Mouse (Mus musculus): ENCODE data around the gene 2410015M20Rik. TPM values are rescaled to one million over a fixed set of nuclear protein-coding genes. Genes with fewer than 3 reads are reported as not detected.
"Not testable (repeated sequence)": the region's sequence is repeated elsewhere in the genome, so short reads cannot be mapped to it uniquely, and the experiment has no call there.

2410015M20Rik gene
- polyA plus RNA-seq, 1 experiment from 2014 or later, result 282 TPM

- Histone ChIP-seq H3K36me3 (peaks cover 43% of the 10 kb centered on the region), H3K4me3 (peak within 1 kb of the TSS; percentile 85), H3K9ac (peak within 1 kb of the TSS; percentile 94), H3K27me3 (replicated peaks) (no peaks in the 10 kb centered on the region), H3K9me3 (replicated peaks) (no peaks in the 10 kb centered on the region), H3K4me2 (peak within 1 kb of the TSS; percentile 97), H3K4me1 (replicated peaks) (peaks cover 45% of the 10 kb centered on the region), H3K27ac (ENCODE audit: poor library complexity, severe bottlenecking) (peak within 1 kb of the TSS; percentile 88)
- peak; percentile 49 for ATAC-seq (ENCODE audit: insufficient number of reproducible peaks, low FRiP score)
- WGBS, result under 1% methylated on average over 52 of the region's 52 CpGs
Observed at GRCm38 (mm10) chr17:56613236-56613844, 3.8 kb upstream of the 2410015M20Rik start, which contains the start of gene Rpl36. TSS of gene Rpl36 (plus strand) at chr17:56613416.

- H3K4me2 ChIP-seq; H3K9ac ChIP-seq; ATAC-seq (ENCODE audit: insufficient number of reproducible peaks, low FRiP score); H3K27ac ChIP-seq (ENCODE audit: poor library complexity, severe bottlenecking); H3K4me3 ChIP-seq; H3K27me3 ChIP-seq (replicated peaks); H3K9me3 ChIP-seq (replicated peaks): not testable (repeated sequence)
- 71% methylated on average over 10 of the region's 10 CpGs for WGBS
- H3K36me3 ChIP-seq, result peaks cover 40% of the 10 kb centered on the region
- H3K4me1 ChIP-seq (replicated peaks), result peaks cover 52% of the 10 kb centered on the region
Observed at GRCm38 (mm10) chr17:56612565-56612939, 3.0 kb upstream of the 2410015M20Rik start.

GRCm38 (mm10) chr17:56611861-56612564, 2.4 kb upstream of the 2410015M20Rik start:
- Histone ChIP-seq H3K4me2 (0 out of 2 replicates have a peak overlapping the region, but pooled peaks have one; percentile 7), H3K27ac (ENCODE audit: poor library complexity, severe bottlenecking) (no peak overlapping the region), H3K9me3 (replicated peaks) (no peaks in the 10 kb centered on the region), H3K27me3 (replicated peaks) (no peaks in the 10 kb centered on the region), H3K4me1 (replicated peaks) (peaks cover 52% of the 10 kb centered on the region), H3K4me3 (peak overlapping the region; percentile 8; the same call in 1 of the 2 replicates), H3K9ac (no peak overlapping the region), H3K36me3 (peaks cover 39% of the 10 kb centered on the region)
- peak; percentile 10 for ATAC-seq (ENCODE audit: insufficient number of reproducible peaks, low FRiP score)
- 14% methylated on average over 14 of the region's 14 CpGs for WGBS

- peaks cover 52% of the 10 kb centered on the region for H3K4me1 ChIP-seq (replicated peaks)
- no peaks in the 10 kb centered on the region for H3K9me3 ChIP-seq (replicated peaks)
- H3K27ac ChIP-seq (ENCODE audit: poor library complexity, severe bottlenecking), result no peak overlapping the region
- no peak overlapping the region for H3K4me3 ChIP-seq
- H3K27me3 ChIP-seq (replicated peaks), result no peaks in the 10 kb centered on the region
- H3K36me3 ChIP-seq, result peaks cover 39% of the 10 kb centered on the region
- H3K4me2 ChIP-seq, result no peak overlapping the region
- ATAC-seq (ENCODE audit: insufficient number of reproducible peaks, low FRiP score), result no peak
- no peak overlapping the region for H3K9ac ChIP-seq
- WGBS, result 67% methylated on average over 2 of the region's 2 CpGs
Observed at GRCm38 (mm10) chr17:56611323-56611722, 1.8 kb upstream of the 2410015M20Rik start.

GRCm38 (mm10) chr17:56608699-56609098, 872 bp downstream of the 2410015M20Rik start:
- Histone ChIP-seq H3K27ac (ENCODE audit: poor library complexity, severe bottlenecking) (peak overlapping the region; percentile 80; the same call in 1 of the 2 replicates), H3K9me3 (replicated peaks) (no peaks in the 10 kb centered on the region), H3K4me3 (peak overlapping the region; percentile 69), H3K4me2 (peak overlapping the region; percentile 90), H3K9ac (peak overlapping the region; percentile 93), H3K27me3 (replicated peaks) (no peaks in the 10 kb centered on the region), H3K4me1 (replicated peaks) (peaks cover 34% of the 10 kb centered on the region), H3K36me3 (peaks cover 42% of the 10 kb centered on the region)
- ATAC-seq (ENCODE audit: insufficient number of reproducible peaks, low FRiP score), result no peak
- WGBS, result 47% methylated on average over 5 of the region's 5 CpGs

GRCm38 (mm10) chr17:56607521-56608062, 2.0 kb downstream of the 2410015M20Rik start:
- peaks cover 34% of the 10 kb centered on the region for H3K4me1 ChIP-seq (replicated peaks)
- H3K4me2 ChIP-seq, result no peak overlapping the region
- no peak for ATAC-seq (ENCODE audit: insufficient number of reproducible peaks, low FRiP score)
- H3K9ac ChIP-seq, result no peak overlapping the region
- H3K27ac ChIP-seq (ENCODE audit: poor library complexity, severe bottlenecking), result no peak overlapping the region
- H3K27me3 ChIP-seq (replicated peaks), result no peaks in the 10 kb centered on the region
- H3K9me3 ChIP-seq (replicated peaks), result no peaks in the 10 kb centered on the region
- H3K4me3 ChIP-seq, result 0 out of 2 replicates have a peak overlapping the region, but pooled peaks have one; percentile 1
- WGBS, result 72% methylated on average over 3 of the region's 3 CpGs
- H3K36me3 ChIP-seq, result peaks cover 53% of the 10 kb centered on the region

- Histone ChIP-seq H3K9me3 (replicated peaks) (no peaks in the 10 kb centered on the region), H3K4me2 (no peak overlapping the region), H3K4me1 (replicated peaks) (peaks cover 18% of the 10 kb centered on the region), H3K27ac (ENCODE audit: poor library complexity, severe bottlenecking) (no peak overlapping the region), H3K4me3 (no peak overlapping the region), H3K27me3 (replicated peaks) (no peaks in the 10 kb centered on the region), H3K9ac (no peak overlapping the region), H3K36me3 (peaks cover 74% of the 10 kb centered on the region)
- ATAC-seq (ENCODE audit: insufficient number of reproducible peaks, low FRiP score), result no peak
- WGBS, result 86% methylated on average over 9 of the region's 9 CpGs
Observed at GRCm38 (mm10) chr17:56605431-56605830, 4.1 kb downstream of the 2410015M20Rik start.

GRCm38 (mm10) chr17:56604422-56604821, 5.1 kb downstream of the 2410015M20Rik start:
- H3K4me1 ChIP-seq (replicated peaks), result peaks cover 14% of the 10 kb centered on the region
- peaks cover 84% of the 10 kb centered on the region for H3K36me3 ChIP-seq
- no peak for ATAC-seq (ENCODE audit: insufficient number of reproducible peaks, low FRiP score)
- H3K27ac ChIP-seq (ENCODE audit: poor library complexity, severe bottlenecking), result no peak overlapping the region
- H3K9me3 ChIP-seq (replicated peaks), result no peaks in the 10 kb centered on the region
- no peak overlapping the region for H3K4me2 ChIP-seq
- H3K4me3 ChIP-seq, result no peak overlapping the region
- no peaks in the 10 kb centered on the region for H3K27me3 ChIP-seq (replicated peaks)
- H3K9ac ChIP-seq, result no peak overlapping the region
- 85% methylated on average over 3 of the region's 3 CpGs for WGBS

GRCm38 (mm10) chr17:56604070-56604380, 5.5 kb downstream of the 2410015M20Rik start:
- Histone ChIP-seq H3K4me3 (no peak overlapping the region), H3K4me1 (replicated peaks) (peaks cover 14% of the 10 kb centered on the region), H3K9ac (no peak overlapping the region), H3K4me2 (no peak overlapping the region), H3K9me3 (replicated peaks) (no peaks in the 10 kb centered on the region), H3K27me3 (replicated peaks) (no peaks in the 10 kb centered on the region), H3K36me3 (peaks cover 88% of the 10 kb centered on the region), H3K27ac (ENCODE audit: poor library complexity, severe bottlenecking) (no peak overlapping the region)
- WGBS, result 89% methylated on average over 9 of the region's 9 CpGs
- ATAC-seq (ENCODE audit: insufficient number of reproducible peaks, low FRiP score), result no peak

GRCm38 (mm10) chr17:56603186-56604069, 6.1 kb downstream of the 2410015M20Rik start:
- 93% methylated on average over 28 of the region's 28 CpGs for WGBS
- ATAC-seq (ENCODE audit: insufficient number of reproducible peaks, low FRiP score), result no peak
- no peaks in the 10 kb centered on the region for H3K9me3 ChIP-seq (replicated peaks)

More at GRCm38 (mm10) chr17:56603186-56604069, 6.1 kb downstream of the 2410015M20Rik start:
- no peak overlapping the region for H3K4me2 ChIP-seq
- H3K36me3 ChIP-seq, result peaks cover 88% of the 10 kb centered on the region
- H3K4me1 ChIP-seq (replicated peaks), result peaks cover 8% of the 10 kb centered on the region
- H3K27me3 ChIP-seq (replicated peaks), result no peaks in the 10 kb centered on the region
- H3K27ac ChIP-seq (ENCODE audit: poor library complexity, severe bottlenecking), result no peak overlapping the region
- H3K9ac ChIP-seq, result no peak overlapping the region
- no peak overlapping the region for H3K4me3 ChIP-seq

Data from heart, embryonic 12.5 days (tissue).